Mouse (Mus musculus) CD4-positive, CD25-positive, alpha-beta regulatory T cell, adult 9 weeks (primary cell): ENCODE results near the gene Ttn. TPM values are rescaled to one million over a fixed set of nuclear protein-coding genes. Genes with fewer than 3 reads are reported as not detected.

Experiments used
- polyA plus RNA-seq: library from polyadenylated mRNA; unstranded; fragments of 100-300 nt; shearing (Covaris generic); gene quantifications from one replicate; pipeline ENCODE4 v1.2.1, GENCODE M21; 2017

Gene Ttn
- 5.4 TPM for polyA plus RNA-seq

DNA sequence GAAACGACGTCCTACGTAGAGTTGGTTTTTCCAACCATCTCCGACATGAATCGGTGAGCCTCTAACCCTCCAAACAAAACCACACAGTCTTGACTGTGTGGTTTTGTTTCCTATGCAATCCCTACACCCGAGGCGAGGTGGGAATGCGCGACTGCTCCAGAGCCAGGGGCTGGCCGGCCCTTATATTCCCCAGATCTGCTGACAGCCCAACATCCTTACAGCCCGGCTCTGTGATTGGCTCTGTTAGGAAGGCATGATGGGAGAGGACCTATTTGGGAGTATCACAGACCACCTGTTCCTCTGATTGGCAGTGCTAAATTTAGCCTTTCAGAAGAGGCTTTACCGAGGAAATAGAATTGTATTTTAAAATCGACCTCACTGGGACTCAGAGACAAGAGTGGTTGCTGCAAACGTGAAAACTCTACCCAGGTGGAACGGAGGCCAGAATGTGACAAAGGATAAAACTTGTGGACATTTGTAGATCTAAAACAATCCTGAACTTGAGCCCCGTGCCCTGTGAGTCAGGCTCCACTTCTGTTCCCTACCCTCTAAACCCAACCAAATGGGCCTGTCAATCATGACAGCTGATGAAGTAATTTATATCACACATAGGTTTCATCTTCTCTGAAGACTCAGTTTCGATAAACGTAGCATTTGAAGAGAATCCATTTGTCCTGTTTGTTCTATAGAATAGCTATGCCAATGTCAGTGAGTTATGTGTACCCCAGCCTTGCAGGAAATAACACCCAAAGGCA is at the start of gene Ttn:
TSS of gene Ttn (minus strand) at position 157 of the 755 bp plus-strand sequence.

DNA sequence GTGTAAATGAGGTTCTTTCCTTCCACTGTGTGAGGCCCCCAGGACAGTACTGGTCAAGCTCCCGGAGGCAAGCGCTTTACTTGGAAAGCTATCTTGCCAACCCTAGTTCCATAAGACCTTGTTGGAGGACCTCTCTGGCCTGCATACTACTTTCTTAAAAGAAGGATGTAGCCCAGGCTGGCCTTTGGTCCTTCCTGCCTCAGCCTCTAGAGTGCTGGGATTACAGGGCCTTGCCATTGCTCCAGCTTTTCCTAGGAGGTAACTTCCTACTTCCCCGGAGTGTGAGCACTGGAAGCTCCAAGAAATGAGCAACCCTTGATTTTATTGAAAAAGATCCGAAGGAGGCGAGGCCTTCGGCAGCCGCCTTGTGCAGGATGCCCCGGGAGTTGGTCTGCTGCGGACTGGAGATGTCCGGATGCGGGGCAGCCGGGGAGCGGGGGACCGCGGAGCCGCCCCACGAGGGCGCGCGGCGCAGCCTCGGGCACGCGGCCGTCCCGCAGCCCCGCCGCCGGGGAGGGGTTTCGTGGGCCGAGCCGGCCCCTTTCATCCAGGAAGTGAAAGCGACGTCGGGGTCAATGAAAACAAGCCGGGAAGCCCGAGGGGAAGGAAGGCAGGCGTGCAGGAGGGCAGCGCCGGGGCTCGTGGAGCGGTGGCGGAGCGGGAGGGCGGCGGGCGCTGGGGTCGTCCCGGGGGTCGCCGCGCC is 307.5 kb downstream of the Ttn start, which contains the start of gene Plekha3:
TSS of gene Plekha3 (plus strand) at position 557 of the 703 bp plus-strand sequence.

GRCm38 (mm10) chr2:76672966-76673392 is 309.4 kb downstream of the Ttn start, which contains the start of gene Fkbp7:
Fkbp7 (minus strand) TSS chr2:76673116.

Other genes starting within 250 kb of the Ttn start
- gene Ccdc141, start 188.1 kb upstream of the Ttn start, polyA plus RNA-seq: 2.2 TPM